Mouse (Mus musculus): ENCODE measurements around the gene Acacb.

GRCm38 (mm10) chr5:114157236-114157635 is 10.9 kb downstream of the Acacb start:
- TF ChIP-seq UBTF (IDR thresholded peaks at IDR 0.05; ENCODE audit: low read depth, low read length) (no peak), EP300 (IDR thresholded peaks at IDR 0.05; ENCODE audit: low read length) (no peak), CTCF (conservative IDR thresholded peaks at IDR 0.05 in 1 of 2, IDR thresholded peaks at IDR 0.05 in 1 of 2; ENCODE audit: low read depth in 2 of 2, low read length in 2 of 2) (no peak), MYC (IDR thresholded peaks at IDR 0.05; ENCODE audit: low read depth, low read length) (no peak), POLR2A (IDR thresholded peaks at IDR 0.05; ENCODE audit: low read depth, low read length) (no peak), NRF1 (IDR thresholded peaks at IDR 0.05; ENCODE audit: low read depth, low read length) (no peak), E2F4 (IDR thresholded peaks at IDR 0.05; ENCODE audit: insufficient replicate concordance, low read depth, low read length) (no peak), SIN3A (IDR thresholded peaks at IDR 0.05; ENCODE audit: low read length) (no peak), JUND (conservative IDR thresholded peaks at IDR 0.05; ENCODE audit: low read depth, low read length) (no peak), BHLHE40 (IDR thresholded peaks at IDR 0.05; ENCODE audit: low read depth, low read length) (no peak), MXI1 (IDR thresholded peaks at IDR 0.05; ENCODE audit: low read depth, low read length) (no peak)
